ENCODE assay signal across 27 mouse cellular contexts in the genomic region with DNA sequence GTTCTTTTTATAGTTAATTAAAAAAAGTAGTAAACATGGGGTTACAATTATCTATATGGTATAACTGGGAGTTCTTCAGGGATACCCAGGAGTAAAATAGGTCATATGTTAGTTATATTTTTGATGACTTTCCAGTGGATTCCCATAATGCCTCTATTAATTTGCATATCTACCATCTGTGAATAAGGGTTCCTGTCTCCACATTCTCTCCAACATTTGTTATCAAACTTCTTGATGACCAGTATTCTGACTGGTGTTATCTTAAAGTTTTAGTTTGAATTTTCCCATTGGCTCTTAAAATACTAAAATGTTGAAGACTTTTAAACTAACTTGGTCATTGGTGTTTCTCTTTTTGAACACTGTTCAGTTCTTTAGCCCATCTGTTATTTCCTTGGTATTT. TPM values are rescaled to one million over a fixed set of nuclear protein-coding genes. Genes with fewer than 3 reads are reported as not detected.
DNase-seq lines count a peak whose midpoint lies in the region; ATAC-seq and TF ChIP-seq lines count a peak whose summit lies in the region.
"Had no signal": no experiment of that assay in that cellular context is flagged by ENCODE, and none has a peak within 500 bp of the region (broad histone marks: within the 10 kb centered on the region; RNA-seq: fewer than 3 reads in every experiment).

No protein-coding gene starts in this region.

- no peak for ATAC-seq in liver, embryonic 14.5 days (ENCODE audit: insufficient read depth)
- no peak for ATAC-seq in liver, postnatal 0 days
- ATAC-seq in liver, embryonic 15.5 days (ENCODE audit: insufficient read depth), result no peak
- no peak for ATAC-seq in lung, postnatal 0 days
- ATAC-seq: CD4-positive, CD25-positive, alpha-beta regulatory T cell, adult 4 months; forebrain, embryonic 15.5 days; hindbrain, embryonic 16.5 days; Patski had no signal

- peak overlapping the region; percentile 16; the same call in 1 of the 2 replicates for H3K27ac ChIP-seq in liver, embryonic 14.5 days
- no peak overlapping the region for H3K27ac ChIP-seq in liver, postnatal 0 days (ENCODE audit: low read depth)
- H3K27ac ChIP-seq in liver, embryonic 15.5 days (replicated peaks), result 0 out of 2 replicates have a peak overlapping the region, but pooled peaks have one; percentile 53
- H3K27ac ChIP-seq in lung, postnatal 0 days (ENCODE audit: low read length), result no peak overlapping the region
- H3K27ac ChIP-seq: embryonic facial prominence, embryonic 12.5 days; embryonic facial prominence, embryonic 15.5 days; forebrain, embryonic 12.5 days; forebrain, embryonic 15.5 days; heart, embryonic 15.5 days; hindbrain, embryonic 10.5 days; hindbrain, embryonic 13.5 days had no signal

- no peak overlapping the region for H3K4me3 ChIP-seq in liver, embryonic 14.5 days (ENCODE audit: insufficient read depth in 1 of 2, low read depth in 2 of 2, low read length in 2 of 2)
- H3K4me3 ChIP-seq in liver, postnatal 0 days (ENCODE audit: low read depth, low read length), result no peak overlapping the region
- no peak overlapping the region for H3K4me3 ChIP-seq in liver, embryonic 15.5 days (replicated peaks)
- no peak overlapping the region for H3K4me3 ChIP-seq in lung, postnatal 0 days (ENCODE audit: low read depth, low read length)
- H3K4me3 ChIP-seq: embryonic facial prominence, embryonic 12.5 days; embryonic facial prominence, embryonic 15.5 days; erythroblast, embryonic 14.5 days; forebrain, embryonic 12.5 days; forebrain, embryonic 15.5 days; heart, embryonic 12.5 days; heart, embryonic 15.5 days; hindbrain, embryonic 10.5 days; hindbrain, embryonic 13.5 days had no signal

- H3K4me1 ChIP-seq in liver, embryonic 14.5 days (replicated peaks; ENCODE audit: control insufficient read depth in 2 of 2, insufficient read depth in 2 of 2, low read length in 1 of 2), result peaks cover 12 to 18% of the 10 kb centered on the region in 2 experiments
- peaks cover 11% of the 10 kb centered on the region for H3K4me1 ChIP-seq in liver, postnatal 0 days (ENCODE audit: insufficient read depth)
- peaks cover 20% of the 10 kb centered on the region for H3K4me1 ChIP-seq in liver, embryonic 15.5 days (replicated peaks)
- H3K4me1 ChIP-seq in lung, postnatal 0 days (ENCODE audit: insufficient read depth, low read depth, low read length), result no peaks in the 10 kb centered on the region
- H3K4me1 ChIP-seq: embryonic facial prominence, embryonic 12.5 days; heart, embryonic 12.5 days had no signal

- peak in 1 of 3 experiments; percentile 54 for DNase-seq in liver, embryonic 14.5 days (ENCODE audit: low read depth in 3 of 3, low spot score in 3 of 3)
- no peak for DNase-seq in liver, postnatal 0 days
- peak; percentile 19 for DNase-seq in c-Kit-negative CD71-positive TER-119-positive erythroid progenitor cells, embryonic 14.5 days (ENCODE audit: low read depth, low spot score)
- DNase-seq in urinary bladder, postnatal 10 days (ENCODE audit: low spot score), result no peak
- DNase-seq in lung, postnatal 0 days (ENCODE audit: low spot score), result no peak
- DNase-seq: adrenal gland, postnatal 10 days; adrenal gland, postnatal 36 days; cerebellum, adult 18-20 months; cerebellum, adult 9-10 months; cerebellum, postnatal 25 days; gastrocnemius, postnatal 25 days; heart, adult 18-20 months; heart, postnatal 10 days; heart, postnatal 36 days had no signal

- H3K9ac ChIP-seq in liver, embryonic 14.5 days (replicated peaks), result no peak overlapping the region
- no peak overlapping the region for H3K9ac ChIP-seq in liver, postnatal 0 days (replicated peaks)
- H3K9ac ChIP-seq in liver, embryonic 15.5 days, result no peak overlapping the region
- no peak overlapping the region for H3K9ac ChIP-seq in lung, postnatal 0 days (replicated peaks; ENCODE audit: low read depth)
- H3K9ac ChIP-seq: embryonic facial prominence, embryonic 12.5 days; embryonic facial prominence, embryonic 15.5 days; forebrain, embryonic 12.5 days; forebrain, embryonic 15.5 days; heart, embryonic 12.5 days; heart, embryonic 15.5 days; hindbrain, embryonic 13.5 days had no signal

- no peaks in the 10 kb centered on the region for H3K9me3 ChIP-seq in liver, embryonic 14.5 days (ENCODE audit: control insufficient read depth, low read length)
- no peaks in the 10 kb centered on the region for H3K9me3 ChIP-seq in liver, postnatal 0 days (ENCODE audit: low read length)
- H3K9me3 ChIP-seq in liver, embryonic 15.5 days (replicated peaks), result no peaks in the 10 kb centered on the region
- H3K9me3 ChIP-seq in lung, postnatal 0 days (ENCODE audit: low read length), result no peaks in the 10 kb centered on the region
- H3K9me3 ChIP-seq: embryonic facial prominence, embryonic 12.5 days; embryonic facial prominence, embryonic 15.5 days; forebrain, embryonic 12.5 days; forebrain, embryonic 15.5 days; heart, embryonic 12.5 days; heart, embryonic 15.5 days; hindbrain, embryonic 10.5 days; hindbrain, embryonic 13.5 days had no signal

- no peaks in the 10 kb centered on the region for H3K36me3 ChIP-seq in liver, embryonic 14.5 days (replicated peaks; ENCODE audit: control insufficient read depth, insufficient read depth, low read depth)
- no peaks in the 10 kb centered on the region for H3K36me3 ChIP-seq in liver, postnatal 0 days (replicated peaks; ENCODE audit: insufficient read depth, low read length)
- no peaks in the 10 kb centered on the region for H3K36me3 ChIP-seq in liver, embryonic 15.5 days (replicated peaks)
- no peaks in the 10 kb centered on the region for H3K36me3 ChIP-seq in lung, postnatal 0 days (ENCODE audit: insufficient read depth, low read length)
- H3K36me3 ChIP-seq: embryonic facial prominence, embryonic 12.5 days; forebrain, embryonic 12.5 days; forebrain, embryonic 15.5 days; heart, embryonic 12.5 days; heart, embryonic 15.5 days; hindbrain, embryonic 13.5 days had no signal

- no peak for TF ChIP-seq CTCF in liver, embryonic 14.5 days (IDR thresholded peaks at IDR 0.05; ENCODE audit: low read depth)
- TF ChIP-seq CTCF in liver, postnatal 0 days (IDR thresholded peaks at IDR 0.05; ENCODE audit: low read depth), result no peak
- TF ChIP-seq CTCF in lung, postnatal 0 days (IDR thresholded peaks at IDR 0.05), result no peak

- H3K27me3 ChIP-seq in liver, embryonic 14.5 days (ENCODE audit: control insufficient read depth, insufficient read depth, low read length), result no peaks in the 10 kb centered on the region
- no peaks in the 10 kb centered on the region for H3K27me3 ChIP-seq in liver, postnatal 0 days (ENCODE audit: insufficient read depth, low read length)
- H3K27me3 ChIP-seq in liver, embryonic 15.5 days, result no peaks in the 10 kb centered on the region
- no peaks in the 10 kb centered on the region for H3K27me3 ChIP-seq in lung, postnatal 0 days (replicated peaks; ENCODE audit: insufficient read depth, low read length)
- H3K27me3 ChIP-seq: embryonic facial prominence, embryonic 12.5 days; embryonic facial prominence, embryonic 15.5 days; forebrain, embryonic 12.5 days; forebrain, embryonic 15.5 days; heart, embryonic 12.5 days; heart, embryonic 15.5 days; hindbrain, embryonic 13.5 days; Patski had no signal

- peak overlapping the region; percentile 38 for H3K4me2 ChIP-seq in liver, embryonic 14.5 days (ENCODE audit: low read depth)
- no peak overlapping the region for H3K4me2 ChIP-seq in liver, postnatal 0 days (ENCODE audit: low read depth, low read length)
- H3K4me2 ChIP-seq in liver, embryonic 15.5 days, result peak overlapping the region; percentile 46
- H3K4me2 ChIP-seq in lung, postnatal 0 days (replicated peaks; ENCODE audit: low read depth, low read length), result no peak overlapping the region
- H3K4me2 ChIP-seq: embryonic facial prominence, embryonic 12.5 days; embryonic facial prominence, embryonic 15.5 days; forebrain, embryonic 12.5 days; forebrain, embryonic 15.5 days; heart, embryonic 12.5 days; heart, embryonic 15.5 days; hindbrain, embryonic 13.5 days had no signal

- TF ChIP-seq EP300 in liver, embryonic 14.5 days (IDR thresholded peaks at IDR 0.05; ENCODE audit: low read depth), result no peak
- no peak for TF ChIP-seq EP300 in liver, postnatal 0 days (IDR thresholded peaks at IDR 0.05; ENCODE audit: low read depth)
- TF ChIP-seq EP300 in lung, postnatal 0 days (IDR thresholded peaks at IDR 0.05), result no peak

RNA-seq across cellular contexts. Expression of a gene that starts 2.9 kb away (rescaled TPM):
- 10.7 and 13.7 TPM in 2 replicates for polyA plus RNA-seq in liver, embryonic 14.5 days (2012; rRNA removed)
- 12.2 and 12.3 TPM in 2 replicates for polyA plus RNA-seq in liver, embryonic 14.5 days (2014; fragmentation: Nextera tagmentation; extraction: Ambion mirVana)
- polyA plus RNA-seq in liver, postnatal 0 days (2015; fragmentation: Nextera tagmentation; extraction: Ambion mirVana), result 7.0 and 7.8 TPM in 2 replicates
- 11.6 and 11.9 TPM in 2 replicates for polyA plus RNA-seq in liver, embryonic 15.5 days (2015; fragmentation: Nextera tagmentation; extraction: Ambion mirVana)
- polyA plus RNA-seq in lung, postnatal 0 days (2015; fragmentation: Nextera tagmentation; extraction: Ambion mirVana), result 13.1 and 14.9 TPM in 2 replicates

Comparison
In these comparisons a context has a peak if more than half of its experiments do, and no peak if none do; other contexts are left out.
1. H3K27ac ChIP-seq: peak in liver, embryonic 14.5 days (single experiment) and liver, embryonic 15.5 days (single experiment); none in liver, postnatal 0 days (single experiment) and lung, postnatal 0 days (single experiment).
2. H3K4me2 ChIP-seq: peak in liver, embryonic 14.5 days (single experiment) and liver, embryonic 15.5 days (single experiment); none in liver, postnatal 0 days (single experiment) and lung, postnatal 0 days (single experiment).